Mouse (Mus musculus) embryo, embryonic 9.5 days (tissue): ENCODE measurements around the gene Eif2s1.

Experiments used
- DNase-seq: peaks from one replicate; pipeline ENCODE4 v3.0.0-alpha.2; 2017; ENCODE audit errors: extremely low spot score

The Eif2s1 gene

DNA sequence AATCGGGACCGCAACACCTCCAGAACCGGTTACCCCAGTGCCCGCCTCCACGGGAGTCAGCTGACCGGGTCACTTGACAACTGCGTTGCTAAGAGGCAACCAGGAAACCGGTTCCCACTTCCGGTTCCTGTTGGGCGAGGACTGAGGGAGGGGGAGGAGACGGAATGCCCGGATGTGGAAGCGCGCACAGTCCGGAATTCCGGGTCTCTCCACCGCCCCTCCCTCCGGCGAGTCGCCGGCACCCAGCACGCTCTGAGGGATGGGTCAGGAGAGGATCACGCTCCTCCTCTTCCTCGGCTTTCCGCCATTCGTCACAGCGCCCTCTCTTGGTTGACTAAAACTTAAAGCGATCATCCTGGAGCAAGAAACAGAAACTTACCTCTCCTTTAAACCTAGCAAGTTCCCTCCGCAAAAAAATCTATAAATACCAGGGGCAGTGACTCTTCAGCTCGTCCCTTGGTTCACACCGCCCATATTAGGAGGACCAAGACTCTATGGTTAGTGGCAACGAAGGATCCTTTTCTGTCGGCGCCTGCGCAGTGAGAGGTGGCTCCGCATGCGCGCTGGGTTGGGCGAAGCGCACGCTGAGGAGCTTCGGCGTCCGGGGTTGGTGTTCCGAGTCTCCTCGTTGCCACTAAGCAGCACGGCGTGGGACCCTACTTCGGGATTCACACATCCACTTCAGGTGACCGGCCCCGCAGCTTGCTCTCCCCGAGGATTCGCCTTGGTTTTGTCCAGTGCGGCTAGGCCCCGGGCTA is at the start of gene Eif2s1, which contains the start of gene Atp6v1d:
Eif2s1 (plus strand) TSS at position 324 of the 758 bp plus-strand sequence.
Atp6v1d (minus strand) TSS at position 143 of the 758 bp plus-strand sequence.
- DNase-seq = peak; percentile 97

- DNase-seq = no peak
Observed at GRCm38 (mm10) chr12:78814437-78814836, 47.2 kb upstream of the Eif2s1 start.

DNA sequence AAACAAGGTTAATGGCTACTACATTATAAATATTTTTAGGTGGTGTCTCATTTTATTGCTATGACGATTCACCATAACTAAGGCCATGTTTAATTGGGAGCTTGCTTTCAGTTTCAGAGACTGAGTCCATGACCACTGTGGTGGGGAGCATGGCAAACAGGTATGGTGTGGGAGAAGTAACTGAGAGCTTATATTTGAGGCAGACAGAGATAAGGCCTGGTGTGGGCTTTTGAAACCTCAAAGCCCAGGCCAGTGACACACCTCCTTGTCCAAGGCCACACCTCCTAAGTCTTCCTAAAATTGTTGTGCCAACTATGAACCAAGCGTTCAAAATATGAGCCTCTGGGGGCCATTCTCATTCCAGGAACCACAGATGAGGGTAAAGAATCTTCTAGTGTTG is 27.1 kb upstream of the Eif2s1 start:
- DNase-seq = no peak

GRCm38 (mm10) chr12:78839906-78840305 is 21.7 kb upstream of the Eif2s1 start:
- DNase-seq = no peak

DNA sequence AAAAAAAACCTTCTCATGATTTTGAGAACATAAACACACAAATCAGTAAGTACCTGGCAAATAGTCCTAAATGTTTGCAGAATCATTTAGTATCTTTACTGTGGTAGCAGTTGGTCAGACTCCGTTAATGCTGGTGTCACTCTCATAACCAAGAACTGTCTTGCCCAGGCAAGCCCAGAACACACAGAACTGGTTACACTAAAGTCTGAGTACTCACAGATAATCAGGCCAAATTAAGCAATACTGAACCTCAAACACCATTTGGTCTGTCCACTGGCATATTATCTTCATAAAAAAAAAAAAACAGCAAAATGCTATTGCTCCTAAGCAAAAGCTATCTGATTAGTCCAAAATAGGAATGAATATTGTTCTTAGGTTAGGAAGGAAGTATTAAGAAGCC is 19.2 kb upstream of the Eif2s1 start:
- DNase-seq = no peak

GRCm38 (mm10) chr12:78848246-78848645 is 13.4 kb upstream of the Eif2s1 start:
- DNase-seq = no peak

GRCm38 (mm10) chr12:78860921-78861495 is 611 bp upstream of the Eif2s1 start:
- DNase-seq = no peak

- no peak for DNase-seq
Observed at GRCm38 (mm10) chr12:78862254-78862730, 673 bp downstream of the Eif2s1 start.

GRCm38 (mm10) chr12:78865434-78865833 is 3.8 kb downstream of the Eif2s1 start:
- no peak for DNase-seq

DNA sequence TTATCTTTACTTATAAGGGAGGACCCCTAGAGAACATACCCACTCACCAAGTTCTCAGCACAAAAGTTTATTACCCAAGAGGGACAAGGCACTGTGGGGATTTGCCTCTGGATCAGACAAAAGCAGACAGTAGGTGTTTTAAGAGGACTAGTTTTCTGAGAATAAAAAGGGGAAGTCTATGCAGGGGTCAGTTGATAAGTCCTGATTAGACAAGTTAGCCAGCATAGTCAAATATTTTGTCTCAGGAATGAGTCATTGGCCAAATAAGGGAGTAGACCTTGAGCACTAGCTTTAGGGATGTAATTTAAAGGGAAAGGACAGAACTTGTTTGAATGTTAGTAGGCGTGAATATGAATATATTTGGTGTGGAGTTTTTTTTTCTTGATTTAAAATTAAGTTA is 6.5 kb downstream of the Eif2s1 start:
- no peak for DNase-seq

GRCm38 (mm10) chr12:78874581-78874980 is 13.0 kb downstream of the Eif2s1 start:
- DNase-seq = no peak

- DNase-seq = no peak
Observed at GRCm38 (mm10) chr12:78890062-78890461, 28.4 kb downstream of the Eif2s1 start.

DNA sequence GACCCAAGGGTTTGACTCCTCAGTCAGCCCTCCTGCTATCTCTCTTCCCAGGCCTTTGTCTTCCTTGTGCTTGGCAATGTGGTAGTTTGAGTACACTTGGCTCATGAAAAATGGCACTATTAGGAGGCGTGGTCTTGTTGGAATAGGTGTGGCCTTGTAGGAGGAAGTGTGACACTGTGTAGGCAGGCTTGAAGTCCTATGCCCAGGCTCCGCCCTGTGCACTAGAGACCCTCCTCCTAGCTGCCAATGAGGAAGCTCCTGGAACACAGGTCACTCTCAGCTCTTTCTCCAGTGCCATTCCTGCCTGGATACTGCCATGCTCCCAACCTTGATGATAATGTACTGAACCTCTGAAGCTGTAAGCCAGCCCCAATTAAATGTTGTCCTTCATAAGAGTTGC is 29.5 kb downstream of the Eif2s1 start:
- no peak for DNase-seq

DNA sequence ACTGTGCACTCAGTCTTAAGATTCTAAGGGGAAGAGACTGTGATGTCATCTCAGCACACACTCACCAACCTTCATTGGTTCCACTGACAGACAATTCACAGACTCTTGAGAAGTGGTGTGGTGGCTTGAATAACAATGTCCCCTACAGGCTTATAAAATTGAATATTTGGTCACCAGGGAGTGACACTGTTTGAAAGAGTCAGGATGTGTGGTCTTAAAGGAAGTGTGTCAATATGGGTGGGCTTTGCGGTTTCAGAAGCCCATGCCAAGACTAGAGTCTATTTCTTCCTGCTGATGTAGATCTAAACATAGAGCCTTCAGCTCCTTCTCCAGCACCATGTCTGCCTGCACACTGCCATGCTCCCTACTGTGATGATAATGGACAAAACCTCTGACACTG is 36.2 kb downstream of the Eif2s1 start:
- DNase-seq = no peak

DNA sequence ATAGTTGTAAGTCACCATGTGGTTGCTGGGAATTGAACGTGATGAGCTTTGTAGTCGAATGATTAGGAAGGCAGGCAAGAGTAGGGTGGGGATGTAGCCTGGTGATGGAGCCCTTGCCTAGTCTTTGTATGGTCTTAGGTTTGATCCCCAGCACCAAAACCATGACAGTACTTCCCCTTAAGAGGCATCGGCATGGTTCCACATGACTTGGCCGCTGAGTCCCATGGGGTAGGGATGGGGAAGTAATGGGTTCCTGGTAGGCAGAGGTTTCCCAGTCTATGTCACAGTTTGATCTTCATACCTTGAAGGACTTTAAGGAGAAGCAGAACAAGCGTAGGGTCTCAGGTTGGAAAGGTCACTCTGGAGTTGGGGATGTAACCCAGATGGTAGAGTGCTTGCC is 39.8 kb downstream of the Eif2s1 start:
- no peak for DNase-seq

DNA sequence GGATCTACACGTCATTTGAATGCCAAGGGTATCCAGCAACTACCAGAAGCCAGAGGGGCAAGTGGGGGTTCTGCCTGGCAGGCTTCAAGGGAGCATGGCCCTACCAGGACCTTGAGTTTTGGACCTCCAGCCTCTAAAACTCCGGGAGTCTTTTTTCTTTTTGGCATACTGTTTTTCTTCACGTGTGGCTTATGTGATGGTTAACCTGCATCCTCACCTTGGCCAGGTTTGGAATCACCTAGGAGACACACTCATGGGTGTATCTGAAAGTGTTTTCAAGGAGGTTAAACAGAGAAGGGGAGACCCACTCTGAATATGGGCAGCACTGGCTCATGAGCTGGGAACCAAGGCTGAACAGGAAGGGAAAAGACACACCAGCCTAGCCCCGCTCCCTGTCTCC is 41.7 kb downstream of the Eif2s1 start:
- no peak for DNase-seq

DNA sequence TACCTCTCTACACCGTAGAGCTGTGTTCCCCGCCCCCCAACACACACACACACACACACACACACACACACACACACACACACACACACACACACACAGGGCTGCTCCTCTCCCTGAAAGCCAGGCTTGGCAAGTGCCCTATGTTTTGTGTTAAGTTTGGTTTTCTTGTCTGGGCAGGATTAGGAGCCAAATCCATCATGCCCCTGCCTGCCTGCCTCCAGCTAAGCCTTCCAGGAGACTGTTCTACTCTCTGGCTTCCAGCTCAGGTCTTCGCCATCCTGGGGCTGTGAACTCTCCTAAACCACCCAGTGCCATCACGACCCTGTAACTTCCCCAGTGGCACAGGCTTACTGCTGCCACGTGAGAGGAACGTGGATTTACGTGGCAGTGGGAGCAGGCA is 42.9 kb downstream of the Eif2s1 start:
- DNase-seq = no peak

GRCm38 (mm10) chr12:78906707-78907162 is 45.1 kb downstream of the Eif2s1 start, which contains the start of gene Plek2:
Gene Plek2, minus strand, starts transcription at chr12:78906964.
- DNase-seq = peak; percentile 61

GRCm38 (mm10) chr12:78908081-78908605 is 46.5 kb downstream of the Eif2s1 start:
- no peak for DNase-seq

DNA sequence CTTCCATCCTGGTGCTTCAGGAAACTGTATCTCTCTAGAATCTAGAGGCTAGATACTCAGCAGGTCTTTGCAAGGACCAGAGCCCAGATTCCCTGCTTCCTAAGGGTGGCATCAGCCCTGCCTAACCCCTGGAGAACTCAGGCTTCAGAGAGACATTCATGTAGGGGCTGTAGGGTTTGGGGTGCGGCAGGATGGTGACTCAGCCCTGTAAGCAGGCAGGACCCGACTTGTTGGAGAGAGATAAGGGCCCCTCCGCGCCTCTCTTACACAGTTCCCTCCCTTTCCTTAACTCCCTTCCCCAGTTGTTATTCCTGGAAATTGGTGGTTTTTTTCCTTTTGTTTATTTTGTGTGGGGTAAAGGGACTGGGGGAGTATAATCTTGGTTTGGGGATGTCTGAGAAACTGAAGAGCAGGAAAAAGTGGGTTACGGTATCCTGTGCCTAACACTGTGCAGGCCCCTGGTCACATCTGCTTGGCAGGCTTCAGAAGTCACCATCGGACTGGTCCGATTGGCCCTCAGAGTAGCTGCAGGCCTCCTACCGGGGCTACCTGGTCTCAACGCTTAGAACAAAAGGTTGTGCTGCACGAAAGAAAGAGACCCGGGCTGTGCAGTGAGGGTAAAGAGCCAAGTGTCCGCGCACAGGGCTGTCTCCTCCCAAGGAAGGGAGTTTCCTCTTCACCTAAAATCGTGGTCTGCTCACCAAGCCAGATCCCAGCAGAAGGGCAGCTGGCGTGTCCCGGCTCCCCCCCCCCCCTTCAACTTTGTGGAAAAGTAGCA is 49.3 kb downstream of the Eif2s1 start:
- peak; percentile 25 for DNase-seq

GRCm38 (mm10) chr12:78911707-78912417 is 50.2 kb downstream of the Eif2s1 start:
- DNase-seq = peak; percentile 60
